Comparison of ENCODE assay signal across 13 mouse cellular contexts in genomic region chr9:67240456-67240855, GRCm38 (mm10).
DNase-seq lines count a peak whose midpoint lies in the region; ATAC-seq and TF ChIP-seq lines count a peak whose summit lies in the region.
"Had no signal": no experiment of that assay in that cellular context is flagged by ENCODE, and none has a peak within 500 bp of the region (broad histone marks: within the 10 kb centered on the region; RNA-seq: fewer than 3 reads in every experiment).

No protein-coding gene starts in this region.

- TF ChIP-seq POLR2A in lung, adult 2 months (IDR thresholded peaks at IDR 0.05; ENCODE audit: borderline replicate concordance, extremely low read depth, low read depth, low read length), result no peak

- no peak overlapping the region for H3K4me3 ChIP-seq in lung, adult 2 months (replicated peaks; ENCODE audit: extremely low read depth, low read depth, low read length)
- no peak overlapping the region for H3K4me3 ChIP-seq in midbrain, embryonic 16.5 days (ENCODE audit: low read depth, low read length)
- H3K4me3 ChIP-seq: heart, embryonic 13.5 days had no signal

- 58% methylated on average over 9 of the region's 9 CpGs for WGBS in lung, adult 2 months
- WGBS in midbrain, embryonic 16.5 days, result 91% methylated on average over 9 of the region's 9 CpGs

- no peak overlapping the region for H3K4me2 ChIP-seq in midbrain, embryonic 16.5 days (ENCODE audit: low read length)
- H3K4me2 ChIP-seq: heart, embryonic 13.5 days had no signal

- H3K27me3 ChIP-seq in midbrain, embryonic 16.5 days (ENCODE audit: control insufficient read depth, insufficient read depth, low read depth, low read length), result no peaks in the 10 kb centered on the region
- H3K27me3 ChIP-seq: CH12.LX; heart, embryonic 13.5 days had no signal

- ATAC-seq in midbrain, embryonic 16.5 days, result no peak

- intact Hi-C loops in heart, postnatal 10 days (cut with DNase I), result no loop called here
- intact Hi-C loops in left cerebral cortex, postnatal 4 days (cut with DNase I), result no loop called here

- peak; percentile 51 for DNase-seq in urinary bladder, postnatal 14 days (ENCODE audit: low spot score)
- no peak for DNase-seq in urinary bladder, adult 18-20 months (ENCODE audit: low spot score in 2 of 2)
- peak; percentile 65 for DNase-seq in heart, postnatal 10 days
- peak; percentile 5 for DNase-seq in lung, adult 2 months
- DNase-seq in left cerebral cortex, postnatal 4 days, result no peak
- DNase-seq in right cerebral cortex, postnatal 25 days, result no peak
- DNase-seq in frontal cortex, postnatal 25 days (ENCODE audit: low spot score in 2 of 2), result no peak
- DNase-seq: midbrain, embryonic 14.5 days; retina, postnatal 1 day; thymus, adult 2 months had no signal

- no peak for TF ChIP-seq CTCF in lung, adult 2 months (IDR thresholded peaks at IDR 0.05; ENCODE audit: insufficient read depth, low read length)

- 0 out of 2 replicates have a peak, but pooled peaks cover 2% of the 10 kb centered on the region for H3K9me3 ChIP-seq in midbrain, embryonic 16.5 days (replicated peaks; ENCODE audit: control insufficient read depth, low read length, poor library complexity, severe bottlenecking)

- no peak overlapping the region for H3K27ac ChIP-seq in midbrain, embryonic 16.5 days (ENCODE audit: low read length)
- H3K27ac ChIP-seq: heart, embryonic 13.5 days had no signal

- no peak overlapping the region for H3K9ac ChIP-seq in midbrain, embryonic 16.5 days (ENCODE audit: low read depth, low read length)
- H3K9ac ChIP-seq: heart, embryonic 13.5 days had no signal

- H3K4me1 ChIP-seq in lung, adult 2 months (ENCODE audit: control insufficient read depth, insufficient read depth, low read length), result peaks cover 2% of the 10 kb centered on the region; the same call in 1 of the 2 replicates
- no peaks in the 10 kb centered on the region for H3K4me1 ChIP-seq in midbrain, embryonic 16.5 days (ENCODE audit: control insufficient read depth, insufficient read depth, low read length)

- peaks cover 7% of the 10 kb centered on the region for H3K36me3 ChIP-seq in midbrain, embryonic 16.5 days (ENCODE audit: control insufficient read depth, insufficient read depth, low read length)

Comparison
In these comparisons a context has a peak if more than half of its experiments do, and no peak if none do; other contexts are left out.
1. DNase-seq: peak in urinary bladder, postnatal 14 days (single experiment), heart, postnatal 10 days (2 of 2) and lung, adult 2 months (single experiment); none in urinary bladder, adult 18-20 months (0 of 2), left cerebral cortex, postnatal 4 days (single experiment), right cerebral cortex, postnatal 25 days (single experiment) and frontal cortex, postnatal 25 days (0 of 2).